Mouse (Mus musculus): ENCODE measurements around the gene Mroh2a. TPM values are rescaled to one million over a fixed set of nuclear protein-coding genes. Genes with fewer than 3 reads are reported as not detected.

The Mroh2a gene
- polyA plus RNA-seq, 1 experiment from 2014 or later, result 2.2 TPM

DNA sequence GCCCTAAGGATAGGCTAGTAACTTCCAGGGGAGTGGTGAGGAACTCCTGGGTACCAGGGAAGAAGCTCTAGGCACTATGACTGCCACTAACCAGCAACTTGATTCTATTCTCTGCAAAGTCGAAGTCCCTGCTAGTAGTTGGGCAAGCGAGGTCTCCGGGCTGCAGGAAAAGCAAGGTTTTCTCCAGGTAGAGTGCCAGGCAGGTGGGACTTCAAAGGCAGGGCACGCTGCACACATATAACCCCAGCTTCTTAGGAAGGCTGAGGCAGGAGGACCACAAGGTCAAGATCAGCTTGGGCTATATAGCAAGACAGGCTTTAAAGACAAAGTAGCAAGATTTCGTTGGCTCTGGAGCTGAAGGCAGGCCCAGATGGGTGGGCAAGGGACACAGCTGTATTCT lies 37.0 kb downstream of the Mroh2a start:
- ATAC-seq (ENCODE audit: insufficient number of reproducible peaks, low FRiP score, low TSS enrichment, low read depth), result no peak
- H3K27ac ChIP-seq, result no peak overlapping the region
- no peaks in the 10 kb centered on the region for H3K9me3 ChIP-seq
- H3K4me3 ChIP-seq, result no peak overlapping the region
- peaks cover 14% of the 10 kb centered on the region for H3K4me1 ChIP-seq
- no peaks in the 10 kb centered on the region for H3K27me3 ChIP-seq
- peaks cover 97% of the 10 kb centered on the region for H3K36me3 ChIP-seq
- no peak overlapping the region for H3K9ac ChIP-seq
- no peak overlapping the region for H3K4me2 ChIP-seq
- 92% methylated on average over 5 of the region's 5 CpGs for WGBS

DNA sequence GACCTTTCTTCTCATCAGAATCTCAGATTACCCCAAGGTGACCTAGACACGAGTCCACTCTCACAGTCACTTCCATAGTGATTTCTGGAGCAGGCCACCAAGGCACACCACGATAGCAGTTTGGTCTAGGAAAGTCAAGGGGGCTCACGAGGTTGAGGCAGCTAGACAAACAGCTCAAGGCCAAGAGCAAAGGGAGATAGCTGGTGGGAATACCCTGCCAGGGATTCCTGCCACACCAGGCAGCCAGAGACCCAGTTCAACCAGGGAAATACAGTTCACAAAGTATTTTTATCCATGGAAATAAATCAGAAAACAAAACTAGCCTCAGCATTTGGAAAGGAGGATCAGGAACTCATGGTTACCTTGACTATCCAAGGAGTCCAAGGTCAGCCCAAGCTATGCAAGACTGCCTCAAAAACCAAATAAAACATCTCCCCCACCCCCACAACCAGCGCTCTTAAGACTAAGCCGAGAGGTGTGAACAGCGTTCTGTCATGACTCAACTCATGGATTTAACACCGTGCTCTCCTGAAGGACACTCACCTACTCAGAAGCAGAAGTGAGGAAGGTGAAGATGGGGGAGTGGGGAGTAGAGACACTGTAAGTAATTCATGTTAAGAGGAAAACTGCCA lies 37.6 kb downstream of the Mroh2a start:
- no peak overlapping the region for H3K4me2 ChIP-seq
- H3K9me3 ChIP-seq, result no peaks in the 10 kb centered on the region
- no peak overlapping the region for H3K9ac ChIP-seq
- no peak overlapping the region for H3K27ac ChIP-seq
- H3K36me3 ChIP-seq, result peaks cover 99% of the 10 kb centered on the region
- H3K4me1 ChIP-seq, result peaks cover 10% of the 10 kb centered on the region
- no peaks in the 10 kb centered on the region for H3K27me3 ChIP-seq
- 86% methylated on average over 7 of the region's 7 CpGs for WGBS
- H3K4me3 ChIP-seq, result no peak overlapping the region
- no peak for ATAC-seq (ENCODE audit: insufficient number of reproducible peaks, low FRiP score, low TSS enrichment, low read depth)

DNA sequence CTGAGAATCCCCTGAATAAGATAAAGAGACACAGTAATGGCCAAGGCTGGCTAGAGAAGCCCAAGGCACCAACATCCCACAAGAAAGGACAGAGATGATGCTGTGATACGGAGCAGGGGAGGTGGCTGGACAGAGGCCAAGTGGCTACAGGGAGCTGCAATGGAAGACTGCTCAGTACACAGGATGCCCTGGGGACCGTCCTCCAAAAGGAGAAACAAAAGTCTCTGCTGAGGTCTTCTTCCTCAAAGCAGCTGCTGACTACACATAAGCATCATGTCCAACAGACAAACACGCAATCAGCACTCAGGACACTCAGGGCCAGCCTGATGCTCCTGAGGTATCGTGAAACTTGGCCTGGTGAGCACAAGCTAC lies 38.1 kb downstream of the Mroh2a start:
- no peak for ATAC-seq (ENCODE audit: insufficient number of reproducible peaks, low FRiP score, low TSS enrichment, low read depth)
- Histone ChIP-seq H3K9ac (no peak overlapping the region), H3K36me3 (peaks cover 99% of the 10 kb centered on the region), H3K27ac (no peak overlapping the region), H3K27me3 (no peaks in the 10 kb centered on the region), H3K4me1 (peaks cover 7% of the 10 kb centered on the region), H3K4me2 (no peak overlapping the region), H3K9me3 (no peaks in the 10 kb centered on the region), H3K4me3 (no peak overlapping the region)
- WGBS, result 77% methylated on average over 4 of the region's 4 CpGs

DNA sequence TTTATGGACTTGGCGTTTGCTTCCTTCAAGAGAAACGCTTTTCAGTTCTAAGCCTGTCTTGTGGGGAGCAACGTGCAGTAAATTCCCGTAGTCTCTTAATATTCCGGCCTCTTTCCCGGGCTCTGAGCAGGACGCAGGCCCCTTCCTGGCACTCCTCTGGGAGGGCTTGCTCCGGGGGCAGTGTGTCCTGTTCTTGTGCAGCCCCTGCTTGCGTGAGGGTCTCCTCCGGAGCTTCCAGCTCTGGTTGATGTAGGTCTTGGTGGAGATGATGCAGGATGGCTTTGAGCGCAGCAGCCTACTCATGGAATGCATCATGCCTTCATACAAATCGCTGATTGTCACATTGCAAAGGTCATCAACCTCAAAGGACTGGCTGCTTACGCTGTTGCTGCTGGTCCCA lies 39.3 kb downstream of the Mroh2a start:
- H3K4me2 ChIP-seq, result no peak overlapping the region
- H3K9me3 ChIP-seq, result no peaks in the 10 kb centered on the region
- peaks cover 7% of the 10 kb centered on the region; the same call in 1 of the 2 replicates for H3K4me1 ChIP-seq
- H3K27me3 ChIP-seq, result no peaks in the 10 kb centered on the region
- no peak for ATAC-seq (ENCODE audit: insufficient number of reproducible peaks, low FRiP score, low TSS enrichment, low read depth)
- H3K9ac ChIP-seq, result no peak overlapping the region
- WGBS, result 90% methylated on average over 13 of the region's 13 CpGs
- peaks cover 90% of the 10 kb centered on the region for H3K36me3 ChIP-seq
- no peak overlapping the region for H3K4me3 ChIP-seq
- no peak overlapping the region for H3K27ac ChIP-seq

DNA sequence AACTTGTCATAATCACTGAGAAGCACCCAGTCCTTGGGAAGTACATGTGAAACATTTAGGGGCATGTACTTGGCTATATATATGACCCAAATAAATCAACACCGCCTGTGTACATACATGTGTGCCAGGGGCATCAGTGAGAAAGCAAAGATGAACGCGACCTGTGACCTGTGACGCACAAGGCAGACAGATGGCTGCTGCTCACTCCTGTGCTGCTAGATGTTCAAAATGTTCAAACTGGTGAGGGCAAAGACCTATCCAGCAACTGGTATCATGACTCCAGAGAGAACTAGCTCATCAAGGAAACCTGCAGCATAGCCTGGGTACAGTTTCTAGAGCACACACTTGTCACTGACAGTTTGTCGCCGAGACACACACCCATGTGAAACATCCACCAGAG lies 40.7 kb downstream of the Mroh2a start:
- Histone ChIP-seq H3K4me1 (no peaks in the 10 kb centered on the region), H3K4me2 (no peak overlapping the region), H3K36me3 (peaks cover 87% of the 10 kb centered on the region), H3K4me3 (no peak overlapping the region), H3K27me3 (no peaks in the 10 kb centered on the region), H3K9ac (no peak overlapping the region), H3K9me3 (no peaks in the 10 kb centered on the region), H3K27ac (no peak overlapping the region)
- 0 out of 2 replicates have a peak, but pooled peaks have one; percentile 0 for ATAC-seq (ENCODE audit: insufficient number of reproducible peaks, low FRiP score, low TSS enrichment, low read depth)
- WGBS, result 92% methylated on average over 6 of the region's 6 CpGs

DNA sequence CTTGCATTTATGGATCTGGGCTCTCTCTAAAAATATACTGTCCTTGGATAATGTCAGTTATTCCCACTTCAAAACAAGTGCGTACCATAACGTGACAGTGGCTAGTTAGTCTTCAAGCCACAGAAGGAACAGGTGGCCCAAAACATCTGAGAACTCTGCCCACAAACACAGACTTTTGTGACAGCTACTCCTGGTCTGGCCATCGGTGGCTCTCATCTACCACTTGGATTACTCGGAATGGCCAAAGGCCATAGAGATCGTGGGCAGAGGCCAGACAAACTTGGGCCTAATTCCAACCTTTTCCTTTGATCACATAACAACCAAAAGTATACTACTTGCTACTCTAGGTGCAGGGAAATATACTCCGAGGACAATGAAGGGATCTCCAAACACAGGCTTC lies 41.3 kb downstream of the Mroh2a start:
- Histone ChIP-seq H3K4me3 (no peak overlapping the region), H3K9me3 (no peaks in the 10 kb centered on the region), H3K27ac (no peak overlapping the region), H3K27me3 (no peaks in the 10 kb centered on the region), H3K4me1 (no peaks in the 10 kb centered on the region), H3K9ac (no peak overlapping the region), H3K36me3 (peaks cover 87% of the 10 kb centered on the region), H3K4me2 (no peak overlapping the region)
- WGBS, result 86% methylated on average over 6 of the region's 6 CpGs
- no peak for ATAC-seq (ENCODE audit: insufficient number of reproducible peaks, low FRiP score, low TSS enrichment, low read depth)

DNA sequence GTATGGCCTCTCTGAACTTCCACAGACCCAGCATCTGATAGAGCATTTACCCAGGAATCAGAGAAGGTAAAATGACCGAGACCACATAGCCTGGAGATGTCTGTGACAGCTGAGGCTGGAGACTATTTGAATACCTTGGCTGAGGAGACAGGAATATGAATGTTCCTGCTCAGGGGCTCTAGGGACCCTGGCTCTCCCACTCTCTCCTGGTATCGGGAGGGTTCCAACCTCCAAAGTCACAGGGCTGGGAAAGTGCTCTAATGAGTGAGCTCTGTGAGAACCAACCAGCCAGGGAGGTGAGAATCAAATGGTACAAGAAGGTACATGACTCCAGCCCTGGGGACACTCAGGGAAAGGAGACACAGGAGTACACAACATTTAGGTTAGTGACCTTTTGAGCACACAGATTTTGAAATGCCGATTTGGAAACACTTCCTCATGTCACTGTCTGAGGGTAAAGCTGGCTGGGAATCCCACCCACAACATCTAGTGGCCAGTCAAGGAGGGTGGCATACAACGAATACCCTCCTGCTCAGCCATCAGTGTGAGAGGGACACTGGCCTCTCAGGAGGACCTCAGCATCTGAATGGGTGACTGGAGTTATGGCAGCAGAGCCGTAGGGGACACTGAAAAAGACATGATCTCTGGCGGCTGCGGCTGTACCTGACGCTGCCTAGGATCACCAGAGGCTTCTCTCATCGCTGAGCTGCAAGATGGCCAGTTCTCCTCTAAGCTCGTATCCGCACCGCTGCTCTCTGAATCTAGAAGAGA lies 42.9 kb downstream of the Mroh2a start:
- Histone ChIP-seq H3K9me3 (no peaks in the 10 kb centered on the region), H3K36me3 (peaks cover 86% of the 10 kb centered on the region), H3K4me2 (no peak overlapping the region), H3K27me3 (no peaks in the 10 kb centered on the region), H3K4me1 (no peaks in the 10 kb centered on the region), H3K4me3 (no peak overlapping the region), H3K9ac (no peak overlapping the region), H3K27ac (no peak overlapping the region)
- ATAC-seq (ENCODE audit: insufficient number of reproducible peaks, low FRiP score, low TSS enrichment, low read depth), result no peak
- 88% methylated on average over 12 of the region's 12 CpGs for WGBS

DNA sequence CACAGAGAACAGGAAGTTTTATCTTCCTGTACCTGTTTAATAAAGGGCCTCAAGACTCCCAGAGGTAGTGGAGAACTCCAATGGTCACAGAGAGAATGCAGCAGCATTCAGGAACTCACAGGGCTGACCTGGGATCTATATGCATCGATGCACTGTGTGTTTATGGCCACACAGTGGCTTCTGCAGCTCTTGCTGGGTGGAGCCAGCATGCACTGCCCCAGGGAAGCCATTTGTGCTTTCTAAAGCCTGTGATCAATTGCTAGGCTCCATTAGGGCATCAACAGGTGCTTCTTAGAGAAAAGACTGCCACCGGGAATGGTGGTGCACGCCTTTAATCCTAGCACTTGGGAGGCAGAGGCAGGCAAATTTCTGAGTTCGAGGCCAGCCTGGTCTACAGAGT lies 46.1 kb downstream of the Mroh2a start:
- H3K4me1 ChIP-seq, result peaks cover 21% of the 10 kb centered on the region
- no peak for ATAC-seq (ENCODE audit: insufficient number of reproducible peaks, low FRiP score, low TSS enrichment, low read depth)
- H3K36me3 ChIP-seq, result peaks cover 68% of the 10 kb centered on the region
- H3K9me3 ChIP-seq, result no peaks in the 10 kb centered on the region
- H3K9ac ChIP-seq, result no peak overlapping the region
- no peak overlapping the region for H3K4me2 ChIP-seq
- H3K4me3 ChIP-seq, result no peak overlapping the region
- WGBS, result 60% methylated on average over 4 of the region's 4 CpGs
- H3K27ac ChIP-seq, result no peak overlapping the region
- H3K27me3 ChIP-seq, result no peaks in the 10 kb centered on the region

DNA sequence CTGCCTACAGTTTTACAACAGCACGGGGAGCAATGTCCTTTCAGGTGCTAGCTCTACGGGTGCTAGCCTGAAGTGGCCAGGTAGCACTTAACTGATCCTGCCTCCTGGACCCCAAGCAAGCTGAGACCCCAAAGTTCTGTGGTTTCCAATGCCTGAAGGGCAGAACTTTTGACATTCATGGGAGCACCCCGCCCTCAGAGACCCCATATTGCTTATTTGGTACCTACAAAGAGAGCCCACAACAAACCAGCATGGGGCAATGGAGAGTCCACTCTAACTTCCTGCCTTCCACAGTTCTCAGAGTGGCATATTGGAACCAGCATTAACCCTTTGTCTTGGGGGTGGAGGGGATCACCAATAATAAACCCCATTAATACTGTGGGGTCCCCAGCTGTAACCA lies 46.5 kb downstream of the Mroh2a start:
- Histone ChIP-seq H3K4me2 (no peak overlapping the region), H3K27me3 (no peaks in the 10 kb centered on the region), H3K9ac (no peak overlapping the region), H3K27ac (no peak overlapping the region), H3K4me1 (peaks cover 25% of the 10 kb centered on the region), H3K9me3 (no peaks in the 10 kb centered on the region), H3K4me3 (no peak overlapping the region), H3K36me3 (peaks cover 63% of the 10 kb centered on the region)
- ATAC-seq (ENCODE audit: insufficient number of reproducible peaks, low FRiP score, low TSS enrichment, low read depth), result no peak
- 92% methylated on average over 3 of the region's 3 CpGs for WGBS

DNA sequence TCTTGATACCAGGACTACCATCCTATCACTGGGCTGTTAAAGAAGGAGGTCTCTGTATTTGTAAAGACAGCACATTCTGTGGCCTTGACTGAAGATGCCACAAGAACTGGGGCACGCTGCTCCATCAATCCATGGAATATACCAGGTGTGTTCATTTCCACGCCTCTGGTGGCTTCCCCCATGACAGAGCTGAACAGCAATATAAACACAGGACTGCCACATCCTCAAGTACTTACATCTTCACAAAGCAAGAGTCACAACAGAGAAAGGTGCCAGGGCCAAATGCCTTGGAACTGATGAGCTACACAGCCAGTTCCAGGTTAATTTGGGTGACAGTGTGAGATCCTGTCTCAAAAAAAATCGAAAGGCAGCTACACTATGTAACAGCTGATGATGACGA lies 47.0 kb downstream of the Mroh2a start:
- WGBS, result 85% methylated on average over 4 of the region's 4 CpGs
- H3K4me2 ChIP-seq, result no peak overlapping the region

DNA sequence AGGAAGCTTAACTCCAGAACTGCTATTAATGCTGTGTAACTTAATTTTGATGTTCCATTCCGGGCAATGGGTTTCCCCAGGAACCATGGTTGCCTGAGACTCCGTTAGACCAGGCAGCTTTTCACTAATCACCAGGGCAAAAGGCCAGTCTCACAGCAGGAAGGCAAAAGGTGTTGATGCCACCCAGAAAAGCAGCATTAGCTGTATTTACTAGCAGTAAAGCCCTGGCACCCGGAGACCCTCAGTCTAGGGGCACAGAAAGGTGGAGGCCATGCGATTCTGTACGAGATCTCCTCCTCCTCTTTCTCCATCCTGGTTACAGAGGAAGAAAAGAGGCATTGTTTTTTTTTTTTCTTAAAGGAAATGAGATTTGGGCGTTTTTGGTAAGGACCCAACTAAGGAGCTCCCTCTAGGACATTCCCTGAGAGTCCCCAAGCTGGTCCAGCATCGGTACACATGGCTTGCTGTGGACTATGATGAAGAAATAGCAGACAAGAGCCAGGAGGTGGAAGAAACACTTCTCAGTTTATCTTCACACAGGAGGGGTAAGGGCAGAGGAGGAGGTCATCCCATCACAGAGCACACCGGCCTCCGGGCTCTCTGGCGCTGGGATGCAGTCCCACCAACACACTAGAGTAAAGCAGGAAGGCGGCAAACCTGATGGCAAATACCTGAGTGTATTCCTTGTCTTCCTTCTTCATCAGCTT lies 47.7 kb downstream of the Mroh2a start:
- no peak for ATAC-seq (ENCODE audit: insufficient number of reproducible peaks, low FRiP score, low TSS enrichment, low read depth)
- WGBS, result 73% methylated on average over 11 of the region's 11 CpGs
- no peak overlapping the region for H3K4me3 ChIP-seq
- H3K27me3 ChIP-seq, result no peaks in the 10 kb centered on the region
- no peak overlapping the region for H3K4me2 ChIP-seq
- no peak overlapping the region for H3K27ac ChIP-seq
- H3K36me3 ChIP-seq, result peaks cover 51% of the 10 kb centered on the region
- no peaks in the 10 kb centered on the region for H3K9me3 ChIP-seq
- H3K4me1 ChIP-seq, result peaks cover 25% of the 10 kb centered on the region
- H3K9ac ChIP-seq, result 0 out of 2 replicates have a peak overlapping the region, but pooled peaks have one; percentile 0

More for the DNA sequence above, 47.0 kb downstream of the Mroh2a start:
- no peak overlapping the region for H3K4me3 ChIP-seq
- H3K9ac ChIP-seq, result no peak overlapping the region
- no peak for ATAC-seq (ENCODE audit: insufficient number of reproducible peaks, low FRiP score, low TSS enrichment, low read depth)
- H3K27ac ChIP-seq, result no peak overlapping the region
- H3K9me3 ChIP-seq, result no peaks in the 10 kb centered on the region
- no peaks in the 10 kb centered on the region for H3K27me3 ChIP-seq
- peaks cover 25% of the 10 kb centered on the region for H3K4me1 ChIP-seq
- peaks cover 58% of the 10 kb centered on the region for H3K36me3 ChIP-seq

DNA sequence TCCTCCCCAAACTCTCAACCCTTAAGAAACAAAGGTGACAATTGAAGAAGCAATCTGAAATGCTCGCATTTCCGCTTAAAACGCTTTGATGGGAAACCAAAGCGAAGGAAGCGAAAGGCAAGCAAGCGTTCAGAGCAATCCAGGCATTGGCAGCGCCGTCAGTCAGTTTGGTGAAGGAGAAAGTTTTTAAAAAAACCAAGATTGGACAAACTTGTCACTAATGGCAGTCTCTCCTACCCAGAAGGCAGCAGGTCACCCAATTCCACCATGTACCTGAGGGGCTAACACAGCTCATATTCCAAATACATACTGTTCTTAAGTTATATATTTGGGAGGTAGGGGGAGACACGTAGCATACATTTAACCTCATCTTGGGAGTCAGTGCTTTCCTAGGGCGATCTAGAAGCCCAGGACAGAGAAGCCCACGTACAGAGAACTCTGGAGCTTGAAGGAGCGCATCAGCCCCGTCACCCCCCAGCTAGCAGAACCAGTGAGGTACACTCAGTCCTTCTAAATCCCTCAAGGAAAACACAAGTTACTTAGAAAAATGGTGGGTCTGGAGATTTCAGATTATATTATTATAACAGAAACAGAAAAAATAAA lies 48.4 kb downstream of the Mroh2a start:
- no peak overlapping the region for H3K27ac ChIP-seq
- no peak overlapping the region for H3K4me2 ChIP-seq
- no peak for ATAC-seq (ENCODE audit: insufficient number of reproducible peaks, low FRiP score, low TSS enrichment, low read depth)
- H3K27me3 ChIP-seq, result no peaks in the 10 kb centered on the region
- H3K9ac ChIP-seq, result 0 out of 2 replicates have a peak overlapping the region, but pooled peaks have one; percentile 0
- peaks cover 45% of the 10 kb centered on the region for H3K36me3 ChIP-seq
- H3K4me3 ChIP-seq, result no peak overlapping the region
- H3K9me3 ChIP-seq, result no peaks in the 10 kb centered on the region
- peaks cover 25% of the 10 kb centered on the region for H3K4me1 ChIP-seq
- WGBS, result 68% methylated on average over 13 of the region's 13 CpGs
